Mouse (Mus musculus) liver, adult (tissue): Measurements from ENCODE around the gene Ckap4.

Source experiments
- GATA4 ChIP-seq: IDR thresholded peaks from 2 replicates; pipeline ENCODE4 v1.6.1; 2014; ENCODE audit warnings: mild to moderate bottlenecking, low read length; ENCODE audit not compliant: insufficient replicate concordance

Gene Ckap4

GRCm38 (mm10) chr10:84484661-84485060 lies 49.2 kb downstream of the Ckap4 start:
- TF ChIP-seq GATA4 = no peak

GRCm38 (mm10) chr10:84483553-84483952 lies 50.3 kb downstream of the Ckap4 start:
- no peak for TF ChIP-seq GATA4

GRCm38 (mm10) chr10:84483069-84483468 lies 50.8 kb downstream of the Ckap4 start:
- TF ChIP-seq GATA4 = no peak

GRCm38 (mm10) chr10:84481327-84481671 lies 52.6 kb downstream of the Ckap4 start:
- TF ChIP-seq GATA4 = no peak

- no peak for TF ChIP-seq GATA4
These were observed 53.1 kb downstream of the Ckap4 start for GRCm38 (mm10) chr10:84480667-84481326.

GRCm38 (mm10) chr10:84480146-84480545 lies 53.7 kb downstream of the Ckap4 start:
- no peak for TF ChIP-seq GATA4

GRCm38 (mm10) chr10:84477613-84478076 lies 56.2 kb downstream of the Ckap4 start:
- no peak for TF ChIP-seq GATA4

GRCm38 (mm10) chr10:84477045-84477612 lies 56.7 kb downstream of the Ckap4 start:
- TF ChIP-seq GATA4 = no peak
